Mouse (Mus musculus) liver, embryonic 11.5 days (tissue): ENCODE data around the gene Ifitm3. TPM values are rescaled to one million over a fixed set of nuclear protein-coding genes. Genes with fewer than 3 reads are reported as not detected.
"Not testable (repeated sequence)": the region's sequence is repeated elsewhere in the genome, so short reads cannot be mapped to it uniquely, and the experiment has no call there.

Experiments used
- ATAC-seq: fragments of 200-750 bp; cut with Nextera tagmentation; replicated peaks from 2 replicates; pipeline ENCODE4 v1.8.0; 2017; ENCODE audit warnings: moderate number of reproducible peaks, mild to moderate bottlenecking, moderate TSS enrichment, moderate library complexity; ENCODE audit not compliant: low FRiP score
- DNase-seq: peaks from one replicate; pipeline ENCODE4 v3.0.0-alpha.2; 2017; ENCODE audit warnings: low spot score
- H3K27ac ChIP-seq: fragments of 300-500 bp; sonication (generic); 2 replicates; pipeline ENCODE4 v1.5.1; 2014; ENCODE audit warnings: mild to moderate bottlenecking, low read depth, low read length, control low read depth
- H3K27me3 ChIP-seq: fragments of 300-500 bp; sonication (generic); replicated peaks from 2 replicates; pipeline ENCODE4 v1.6.1; 2014; ENCODE audit warnings: low read length, mixed read lengths; ENCODE audit not compliant: control insufficient read depth, insufficient read depth
- H3K36me3 ChIP-seq: fragments of 300-500 bp; sonication (generic); 2 replicates; pipeline ENCODE4 v1.6.1; 2014; ENCODE audit warnings: mild to moderate bottlenecking, low read length, moderate library complexity, mixed read lengths; ENCODE audit not compliant: control insufficient read depth, insufficient read depth
- H3K4me1 ChIP-seq: fragments of 300-500 bp; sonication (generic); replicated peaks from 2 replicates; pipeline ENCODE4 v1.6.1; 2014; ENCODE audit warnings: low read length, mixed read lengths; ENCODE audit not compliant: control insufficient read depth, insufficient read depth
- H3K4me2 ChIP-seq: fragments of 300-500 bp; sonication (generic); 2 replicates; pipeline ENCODE4 v1.6.1; 2014; ENCODE audit warnings: mild to moderate bottlenecking, control low read depth, moderate library complexity
- H3K4me3 ChIP-seq: fragments of 300-500 bp; sonication (generic); 2 replicates; pipeline ENCODE4 v1.5.1; 2014; ENCODE audit warnings: low read depth, low read length, control low read depth
- H3K9ac ChIP-seq: fragments of 300-500 bp; sonication (generic); 2 replicates; pipeline ENCODE4 v1.6.1; 2014; ENCODE audit warnings: low read depth, low read length, control low read depth
- H3K9me3 ChIP-seq: fragments of 300-500 bp; sonication (generic); 2 replicates; pipeline ENCODE4 v1.6.1; 2016; ENCODE audit warnings: low read length, inconsistent platforms, mixed read lengths; ENCODE audit not compliant: control insufficient read depth
- WGBS: fragments of 180-500 bp; shearing (Covaris S2); extraction: QIAGEN DNeasy Blood & Tissue Kit; methylation state at CpG from one replicate; pipeline ENCODE4 v1.1.7; 2014; 5-methylcytosine and 5-hydroxymethylcytosine counted together
- polyA plus RNA-seq: library from polyadenylated mRNA; unstranded; fragments of >200 nt; fragmentation: Nextera tagmentation; extraction: Ambion mirVana; gene quantifications from 2 replicates; pipeline ENCODE4 v1.2.1, GENCODE M21; 2014

The Ifitm3 gene
- polyA plus RNA-seq, 1 experiment from 2014 or later: 45.0 TPM

DNA sequence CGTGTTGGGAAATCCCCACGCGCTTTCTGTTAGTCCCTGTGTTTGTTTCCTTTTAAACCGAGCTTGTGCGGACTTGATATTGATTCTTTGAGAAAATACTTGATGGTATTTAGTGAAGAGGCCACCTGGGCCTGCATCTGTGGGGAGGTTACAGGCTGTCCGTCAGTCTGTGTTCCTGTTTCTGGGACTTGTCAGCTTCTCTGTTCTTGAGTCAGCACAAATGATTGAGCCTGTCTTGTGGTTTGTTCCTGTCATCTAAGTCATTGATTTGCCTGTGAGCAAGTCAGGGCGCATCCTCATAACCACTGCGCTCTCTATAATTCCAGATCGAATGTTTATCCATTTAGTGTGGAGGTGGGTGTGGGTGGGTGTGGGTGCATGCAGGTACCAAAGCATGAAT is 33.9 kb downstream of the Ifitm3 start:
- H3K36me3 ChIP-seq, H3K27me3 ChIP-seq, H3K4me2 ChIP-seq, H3K4me1 ChIP-seq, H3K9me3 ChIP-seq, H3K9ac ChIP-seq, H3K4me3 ChIP-seq, H3K27ac ChIP-seq, DNase-seq, ATAC-seq: not testable (repeated sequence)
- 79% methylated on average over 9 of the region's 9 CpGs for WGBS

DNA sequence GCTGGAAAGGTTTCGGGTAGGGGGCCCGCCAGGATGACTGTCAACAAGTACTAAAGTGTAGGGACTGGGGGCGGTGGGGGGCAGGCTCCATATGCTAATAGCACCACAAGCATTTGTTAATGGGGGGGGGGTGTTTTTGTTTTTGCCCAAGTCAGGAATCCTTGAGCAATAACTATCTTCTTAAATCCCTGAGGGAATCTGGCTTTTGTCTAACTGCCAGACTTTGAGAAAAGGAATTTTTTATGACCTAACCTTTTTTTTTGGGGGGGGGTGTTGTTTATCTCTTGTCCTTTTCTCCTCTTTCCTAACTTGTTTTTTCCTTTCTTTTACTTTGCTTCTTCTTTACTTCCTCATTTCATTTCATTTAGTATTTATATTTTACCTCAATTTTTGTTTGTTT is 35.1 kb downstream of the Ifitm3 start:
- Histone ChIP-seq H3K27ac (no peak overlapping the region), H3K4me2 (no peak overlapping the region), H3K4me1 (peaks cover 11% of the 10 kb centered on the region), H3K27me3 (no peaks in the 10 kb centered on the region; the same call in 1 of the 2 replicates), H3K4me3 (no peak overlapping the region), H3K9ac (no peak overlapping the region), H3K9me3 (no peaks in the 10 kb centered on the region), H3K36me3 (no peaks in the 10 kb centered on the region)
- no peak for DNase-seq
- no peak for ATAC-seq
- WGBS: 38% methylated on average over 3 of the region's 3 CpGs

DNA sequence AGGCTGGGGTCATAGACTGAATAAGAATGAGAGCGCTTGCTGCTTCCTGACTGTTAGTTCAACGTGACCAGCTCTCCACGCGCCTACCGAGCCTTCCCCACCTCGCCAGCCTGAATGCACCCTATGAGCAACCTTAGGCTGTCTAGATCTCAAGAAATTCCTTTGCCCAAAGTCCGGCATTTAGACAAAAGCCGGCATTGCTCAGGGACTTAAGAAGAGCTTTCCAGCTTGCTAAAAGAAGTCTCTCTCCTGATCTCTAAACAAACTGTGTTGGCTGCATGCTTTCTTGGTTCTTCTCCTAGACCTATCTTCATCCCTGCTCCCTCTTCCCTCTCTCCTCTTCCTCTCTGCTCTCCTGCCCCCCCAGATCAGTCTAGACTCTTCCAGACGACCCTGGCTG is 35.6 kb downstream of the Ifitm3 start:
- Histone ChIP-seq H3K4me1 (peaks cover 11% of the 10 kb centered on the region), H3K4me3 (no peak overlapping the region), H3K9ac (no peak overlapping the region), H3K27ac (no peak overlapping the region), H3K27me3 (no peaks in the 10 kb centered on the region; the same call in 1 of the 2 replicates), H3K9me3 (no peaks in the 10 kb centered on the region), H3K4me2 (no peak overlapping the region), H3K36me3 (no peaks in the 10 kb centered on the region)
- 24% methylated on average over 9 of the region's 9 CpGs for WGBS
- no peak for DNase-seq
- no peak for ATAC-seq

DNA sequence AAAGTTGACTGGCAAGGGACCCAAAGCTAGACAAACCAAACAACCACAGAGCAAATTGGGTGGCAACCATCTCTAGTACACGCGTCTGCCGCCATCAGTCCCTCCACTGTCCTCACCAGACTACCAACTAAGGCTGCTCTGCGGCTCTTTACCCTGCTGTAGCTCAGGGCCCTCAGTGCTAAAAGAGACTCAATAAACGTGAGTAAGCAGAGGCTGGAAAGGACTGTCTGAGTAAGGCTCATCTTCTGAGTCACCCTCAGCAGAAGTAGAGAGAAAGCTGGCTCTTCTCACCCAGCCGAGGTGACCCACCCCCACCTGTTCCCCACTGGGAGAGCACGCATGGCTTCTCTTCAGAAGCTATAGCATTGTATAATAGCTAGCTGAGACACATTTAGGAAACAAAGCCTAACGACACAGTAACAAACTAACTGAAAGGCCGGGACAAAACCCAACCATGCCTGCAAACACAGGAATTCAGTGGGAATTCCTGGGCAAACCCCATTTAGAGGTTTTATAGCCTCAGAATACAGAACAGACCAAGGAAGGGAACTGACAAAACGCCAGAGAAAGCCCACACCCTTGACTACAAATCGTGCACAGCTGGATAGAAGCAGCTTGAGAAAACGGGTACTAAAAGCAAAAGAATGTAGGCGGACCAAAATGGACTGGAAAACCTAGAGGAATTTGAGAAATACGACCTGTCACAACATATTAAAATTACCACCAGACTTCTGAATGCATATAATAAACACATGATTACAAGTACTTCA is 37.0 kb downstream of the Ifitm3 start:
- Histone ChIP-seq H3K4me3 (no peak overlapping the region), H3K4me2 (no peak overlapping the region), H3K9me3 (no peaks in the 10 kb centered on the region), H3K27ac (no peak overlapping the region), H3K4me1 (peaks cover 11% of the 10 kb centered on the region), H3K27me3 (no peaks in the 10 kb centered on the region), H3K9ac (no peak overlapping the region), H3K36me3 (no peaks in the 10 kb centered on the region)
- ATAC-seq: no peak
- no peak for DNase-seq
- WGBS: 49% methylated on average over 14 of the region's 14 CpGs

DNA sequence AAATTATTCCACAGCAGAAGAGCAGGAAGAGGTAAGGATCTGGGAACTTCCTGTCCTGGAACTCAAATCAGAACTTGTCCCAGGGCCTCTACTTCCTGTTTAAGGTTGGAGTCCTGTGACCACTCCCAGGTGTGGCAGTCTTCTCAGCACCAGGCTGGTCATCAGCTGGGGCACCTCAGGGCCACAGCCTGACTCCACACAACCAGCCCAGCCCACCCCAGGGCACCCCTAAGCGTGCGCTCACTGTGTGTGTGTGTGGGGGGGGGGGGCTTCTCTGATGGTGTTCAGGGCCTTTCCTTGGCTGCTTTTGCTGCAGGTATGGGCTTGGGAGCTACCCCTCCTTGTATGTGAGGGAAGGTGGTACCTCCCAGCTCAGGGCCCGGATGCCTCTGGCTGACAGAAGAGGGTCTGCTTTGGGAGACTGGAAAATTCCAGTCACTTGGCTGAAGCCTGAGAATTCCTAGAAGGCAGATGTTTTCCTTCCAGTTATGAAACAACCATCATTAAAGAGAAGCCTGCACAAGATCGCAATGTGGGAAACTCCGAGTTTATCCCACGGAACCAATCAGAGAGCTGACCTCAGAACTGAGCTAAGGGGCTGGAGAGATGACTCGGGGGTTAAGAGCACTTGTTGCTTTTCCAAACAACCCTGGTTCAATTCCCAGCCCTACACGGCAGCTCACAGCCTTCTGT is 38.9 kb downstream of the Ifitm3 start:
- no peaks in the 10 kb centered on the region for H3K27me3 ChIP-seq
- ATAC-seq (no peak; the same call in 1 of the 2 replicates), DNase-seq (no peak)
- WGBS: 73% methylated on average over 8 of the region's 8 CpGs
- no peak overlapping the region for H3K9ac ChIP-seq
- H3K4me3 ChIP-seq: no peak overlapping the region
- no peak overlapping the region for H3K4me2 ChIP-seq
- H3K4me1 ChIP-seq: peaks cover 11% of the 10 kb centered on the region
- peak overlapping the region; percentile 41; the same call in 1 of the 2 replicates for H3K27ac ChIP-seq
- no peaks in the 10 kb centered on the region for H3K36me3 ChIP-seq
- no peaks in the 10 kb centered on the region for H3K9me3 ChIP-seq

DNA sequence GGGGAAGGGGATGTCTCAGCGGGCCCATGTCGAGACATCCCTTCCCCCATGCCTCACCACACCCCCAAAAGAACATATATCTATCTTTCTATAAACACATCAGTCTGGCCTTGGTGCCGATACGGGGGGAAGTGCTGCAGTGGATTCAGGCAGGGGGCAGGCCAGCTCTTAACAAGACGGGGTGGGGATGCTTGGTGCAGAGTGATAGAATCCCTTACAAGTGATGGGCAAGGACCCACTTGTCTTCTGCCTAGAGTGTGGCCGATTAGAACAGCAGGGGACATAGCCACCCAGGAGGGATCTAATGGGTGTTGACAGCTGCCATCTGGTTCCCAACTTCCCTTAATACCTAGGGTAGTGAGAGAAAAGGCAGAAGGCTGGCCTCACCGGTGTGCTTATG is 39.6 kb downstream of the Ifitm3 start:
- Histone ChIP-seq H3K9me3 (no peaks in the 10 kb centered on the region), H3K9ac (no peak overlapping the region), H3K4me1 (peaks cover 11% of the 10 kb centered on the region), H3K4me3 (no peak overlapping the region), H3K36me3 (no peaks in the 10 kb centered on the region), H3K27ac (no peak overlapping the region), H3K4me2 (no peak overlapping the region), H3K27me3 (no peaks in the 10 kb centered on the region)
- DNase-seq (no peak), ATAC-seq (no peak)
- WGBS: 41% methylated on average over 7 of the region's 7 CpGs

DNA sequence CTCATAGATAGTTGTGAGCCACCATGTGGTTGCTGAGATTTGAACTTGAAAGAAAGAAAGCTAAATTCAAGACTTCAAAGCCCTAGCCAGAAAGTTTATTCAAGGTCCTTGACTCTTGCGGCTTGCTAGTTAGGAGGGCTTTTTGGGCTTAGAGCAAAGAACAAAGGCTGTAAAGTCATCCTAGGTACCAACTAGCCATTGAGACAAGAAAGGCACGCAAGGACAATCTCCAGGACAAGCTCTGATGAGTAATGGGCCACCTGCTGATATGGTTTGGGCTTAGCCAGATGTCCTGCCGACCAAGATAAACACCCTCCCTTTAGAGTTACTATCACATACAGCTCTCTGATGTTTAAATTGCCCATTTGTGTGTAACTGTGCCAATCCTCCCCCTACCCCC is 41.9 kb downstream of the Ifitm3 start:
- H3K9ac ChIP-seq: not testable (repeated sequence)

DNA sequence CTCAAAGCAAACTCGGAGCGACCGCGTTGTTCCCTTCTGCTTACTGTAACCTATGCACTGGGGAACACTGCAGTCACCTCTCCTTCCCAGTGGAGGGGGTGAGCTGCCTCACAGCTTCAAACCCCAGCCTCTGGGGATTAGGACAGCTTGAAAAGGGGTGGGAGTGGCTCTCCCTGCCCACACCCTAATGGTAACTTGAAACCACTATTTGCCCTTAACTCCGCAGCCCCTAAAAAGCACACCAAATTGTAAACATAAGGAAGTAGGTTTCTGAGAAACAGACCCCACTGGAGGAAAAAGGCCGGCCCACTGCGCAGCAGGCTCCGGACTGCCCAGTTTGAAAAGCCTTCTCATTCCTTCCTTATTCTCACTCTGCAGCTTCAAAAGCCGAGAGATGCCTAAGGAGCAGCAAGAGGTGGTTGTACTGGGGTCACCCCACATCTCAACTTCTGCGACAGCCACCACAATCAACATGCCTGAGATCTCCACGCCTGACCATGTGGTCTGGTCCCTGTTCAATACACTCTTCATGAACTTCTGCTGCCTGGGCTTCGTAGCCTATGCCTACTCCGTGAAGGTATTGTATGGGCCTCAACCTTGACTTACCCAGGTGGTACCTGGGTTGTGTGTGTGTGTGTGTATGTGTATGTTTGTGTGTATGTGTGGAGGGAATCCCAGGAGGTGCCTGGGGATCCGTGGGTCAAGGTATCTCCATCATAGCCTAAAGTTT is 42.5 kb downstream of the Ifitm3 start:
- no peak overlapping the region for H3K9ac ChIP-seq
- no peak overlapping the region for H3K4me3 ChIP-seq
- ATAC-seq: 0 out of 2 replicates have a peak, but pooled peaks have one; percentile 20
- H3K4me2 ChIP-seq: peak overlapping the region; percentile 23; the same call in 1 of the 2 replicates
- WGBS: 16% methylated on average over 14 of the region's 14 CpGs
- no peaks in the 10 kb centered on the region for H3K36me3 ChIP-seq
- DNase-seq: no peak
- H3K27me3 ChIP-seq: no peaks in the 10 kb centered on the region
- H3K4me1 ChIP-seq: peaks cover 11% of the 10 kb centered on the region
- H3K27ac ChIP-seq: no peak overlapping the region
- H3K9me3 ChIP-seq: no peaks in the 10 kb centered on the region

More for the DNA sequence above, 41.9 kb downstream of the Ifitm3 start:
- DNase-seq, H3K27me3 ChIP-seq, H3K4me2 ChIP-seq, H3K9me3 ChIP-seq, H3K4me3 ChIP-seq, H3K27ac ChIP-seq, H3K36me3 ChIP-seq, ATAC-seq: not testable (repeated sequence)
- H3K4me1 ChIP-seq: peaks cover 11% of the 10 kb centered on the region
- 20% methylated on average over 3 of the region's 3 CpGs for WGBS
